Mouse (Mus musculus) cerebellum, adult 8-10 months (tissue): ENCODE measurements around the gene Rab6a.
"Not testable (repeated sequence)": the region's sequence is repeated elsewhere in the genome, so short reads cannot be mapped to it uniquely, and the experiment has no call there.

ENCODE experiments used
- DNase-seq: peaks from one replicate; pipeline ENCODE4 v3.0.0; 2022

The Rab6a gene

DNA sequence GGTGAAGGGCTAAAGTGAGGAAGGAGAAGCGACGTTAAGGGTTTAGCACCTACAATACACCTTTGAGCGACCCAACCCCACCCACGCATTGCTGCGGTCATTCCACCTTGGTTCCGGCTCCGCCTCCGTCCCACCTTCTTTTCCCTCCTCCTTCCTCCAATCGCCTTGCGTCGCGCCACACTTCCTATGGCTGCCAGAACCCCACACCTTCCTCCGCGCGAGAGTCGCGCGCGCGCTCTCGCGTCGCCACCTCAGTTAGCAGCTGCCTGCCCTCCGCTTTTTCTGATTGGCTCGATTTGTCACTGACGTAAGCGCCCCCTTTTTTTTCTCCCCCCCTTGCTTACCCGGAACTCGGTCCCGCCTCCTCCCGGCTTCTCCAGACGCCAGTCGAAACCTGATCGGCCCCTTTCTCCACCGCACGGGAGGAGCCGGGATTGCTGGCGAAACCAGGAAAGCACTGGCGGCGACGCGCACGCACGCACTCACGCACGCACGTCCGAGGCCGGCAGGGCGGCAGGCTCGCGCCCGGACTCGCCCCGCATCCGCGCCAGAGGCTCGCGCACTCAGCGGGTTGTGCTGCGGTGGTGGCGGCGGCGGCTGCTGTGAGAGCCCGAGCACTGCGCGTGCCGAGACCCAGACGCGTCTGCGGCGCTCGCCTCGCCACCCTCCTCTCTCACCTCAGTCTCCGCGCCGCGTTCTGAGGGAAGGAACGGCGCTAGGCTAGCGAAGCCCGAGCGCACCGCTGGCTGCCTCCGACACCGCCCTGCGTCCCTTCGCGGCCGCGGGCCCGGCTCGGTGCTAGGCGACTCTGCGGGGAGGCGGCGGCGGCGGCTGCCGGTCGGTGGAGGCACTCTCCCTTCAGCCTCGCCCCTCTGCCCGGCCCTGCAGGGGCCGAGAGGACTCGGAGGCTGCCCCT is at the start of gene Rab6a:
Rab6a (plus strand) TSS at position 197 of the 916 bp plus-strand sequence.
- DNase-seq, result peak; percentile 96

- DNase-seq, result no peak
Measured at GRCm38 (mm10) chr7:100559331-100559730, 47.9 kb upstream of the Rab6a start.

DNA sequence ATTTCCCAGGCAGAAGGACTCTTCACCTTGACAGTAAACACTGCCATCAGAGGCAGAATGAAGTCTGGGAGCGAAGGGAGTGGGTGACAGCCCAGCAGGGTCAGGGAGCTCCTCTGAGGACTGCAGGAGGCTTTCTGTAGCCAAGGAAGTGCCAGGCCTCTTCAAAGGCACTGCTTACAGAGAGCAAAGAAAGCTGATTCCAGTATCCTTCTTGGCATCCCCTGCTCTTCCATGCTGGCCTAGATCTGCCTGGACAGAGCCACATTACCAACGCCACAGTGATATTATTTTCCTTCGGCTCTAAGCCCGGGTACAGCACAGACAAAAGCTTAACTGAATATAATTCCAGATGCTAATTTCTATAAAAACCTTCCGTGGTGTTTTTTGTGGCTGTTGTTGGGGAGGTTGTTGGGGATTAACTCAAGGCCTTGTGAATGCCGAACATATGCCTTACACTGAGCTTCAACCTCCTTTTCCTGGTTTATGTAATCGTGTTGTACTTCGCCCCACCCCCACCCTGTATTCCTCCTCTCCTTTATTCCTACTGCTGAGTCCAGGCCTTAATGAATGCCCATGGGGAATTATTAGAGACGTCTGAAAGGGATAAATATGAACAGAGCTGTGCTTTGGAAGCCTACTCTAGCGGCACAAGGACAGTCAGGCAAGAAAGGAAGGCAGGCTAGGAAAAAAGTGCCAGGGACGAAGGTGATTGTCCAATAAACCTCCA is 45.2 kb upstream of the Rab6a start:
- DNase-seq, result no peak

DNA sequence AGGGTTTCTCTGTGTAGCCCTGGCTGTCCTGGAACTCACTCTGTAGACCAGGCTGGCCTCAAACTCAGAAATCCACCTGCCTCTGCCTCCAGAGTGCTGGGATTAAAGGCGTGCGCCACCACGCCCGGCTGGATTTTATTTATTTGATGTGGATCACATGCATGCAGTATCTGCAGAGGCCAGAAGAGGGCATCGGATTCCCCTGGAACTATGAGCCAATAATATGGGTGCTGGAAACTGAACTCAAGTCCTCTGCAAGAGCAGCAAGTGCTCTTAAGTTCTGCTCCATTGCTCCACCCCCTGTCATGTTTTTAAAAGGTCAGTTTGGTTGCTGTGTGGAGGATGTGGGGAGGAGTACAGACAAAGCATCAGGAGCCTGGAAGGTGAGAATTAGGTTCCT is 40.0 kb upstream of the Rab6a start:
- DNase-seq, result not testable (repeated sequence)

DNA sequence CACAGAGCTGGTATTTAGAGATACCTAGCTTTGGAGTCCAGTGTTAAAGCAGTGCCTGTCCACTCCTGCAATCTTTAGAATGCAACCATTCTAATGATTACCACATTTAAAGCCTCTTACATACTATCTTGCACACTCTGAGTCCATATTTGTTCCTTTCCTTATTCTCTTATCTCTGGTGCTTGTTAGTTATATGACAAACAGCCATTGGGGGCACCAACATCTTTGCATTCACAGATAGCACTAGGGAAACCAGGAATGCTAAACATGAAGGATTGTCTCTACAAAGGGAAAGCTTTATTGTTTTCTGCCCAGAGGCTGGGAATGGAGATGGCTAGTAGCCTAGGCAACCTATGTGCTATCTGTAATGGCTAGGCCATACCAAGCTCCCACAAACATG is 37.3 kb upstream of the Rab6a start:
- no peak for DNase-seq

GRCm38 (mm10) chr7:100570930-100571715 is 36.1 kb upstream of the Rab6a start:
- DNase-seq, result no peak

DNA sequence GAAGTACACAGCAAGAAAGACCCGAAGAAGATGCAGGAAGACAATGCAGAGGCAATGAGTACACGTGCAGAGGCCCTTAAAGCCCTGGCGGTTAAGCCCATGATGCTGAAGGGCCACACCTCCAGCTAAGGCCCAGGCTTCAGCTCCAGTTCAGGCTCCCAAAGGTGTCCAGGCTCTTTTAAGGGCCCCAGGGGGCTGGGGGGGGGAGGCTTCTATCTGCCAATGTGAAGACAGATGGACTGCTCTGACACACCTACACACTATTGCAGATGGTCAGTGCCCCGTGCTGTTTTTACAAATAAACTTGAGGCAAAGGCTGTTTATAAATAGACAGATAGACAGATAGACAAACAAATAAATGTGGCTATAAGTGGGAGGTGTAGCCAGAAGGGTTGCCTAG is 35.1 kb upstream of the Rab6a start:
- DNase-seq, result peak; percentile 56

DNA sequence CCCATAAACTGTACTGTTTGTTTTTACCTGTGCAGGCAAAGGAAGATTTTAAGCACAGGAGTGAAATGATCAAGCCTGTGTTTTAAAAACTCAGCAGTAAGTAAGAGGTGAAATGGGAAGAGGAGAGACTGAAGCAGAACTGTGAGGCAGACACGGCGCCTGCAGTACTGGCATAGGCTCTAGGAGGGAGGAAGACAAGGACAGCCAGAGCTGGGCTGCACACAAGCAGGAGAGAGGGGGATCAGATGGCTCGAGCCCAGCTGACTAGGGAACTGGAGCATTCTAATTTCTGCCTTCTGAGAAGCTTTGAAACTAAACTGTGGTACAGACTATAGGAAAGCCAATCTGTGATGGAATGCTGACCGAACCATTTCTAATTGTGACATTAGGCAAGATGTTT is 34.5 kb upstream of the Rab6a start:
- DNase-seq, result no peak

GRCm38 (mm10) chr7:100578794-100579193 is 28.4 kb upstream of the Rab6a start:
- no peak for DNase-seq

DNA sequence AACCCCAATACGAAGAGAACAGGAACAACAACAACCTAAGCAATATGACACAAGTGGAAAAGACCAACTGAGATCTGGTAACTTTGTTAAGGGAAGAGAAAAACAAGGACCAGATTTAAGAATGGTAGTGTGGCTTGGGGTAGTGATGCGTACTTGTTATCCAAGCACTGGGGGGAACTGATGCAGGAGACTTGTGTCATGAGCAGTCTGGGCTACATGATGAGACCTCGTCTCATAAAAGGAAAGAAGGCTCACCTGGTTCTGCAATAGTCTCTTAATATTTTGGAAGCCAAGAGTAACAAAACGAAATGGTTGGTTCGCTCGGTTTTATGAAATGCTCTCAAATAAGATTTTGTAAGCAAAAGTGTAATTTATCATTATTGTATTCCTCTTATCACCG is 25.0 kb upstream of the Rab6a start:
- no peak for DNase-seq

DNA sequence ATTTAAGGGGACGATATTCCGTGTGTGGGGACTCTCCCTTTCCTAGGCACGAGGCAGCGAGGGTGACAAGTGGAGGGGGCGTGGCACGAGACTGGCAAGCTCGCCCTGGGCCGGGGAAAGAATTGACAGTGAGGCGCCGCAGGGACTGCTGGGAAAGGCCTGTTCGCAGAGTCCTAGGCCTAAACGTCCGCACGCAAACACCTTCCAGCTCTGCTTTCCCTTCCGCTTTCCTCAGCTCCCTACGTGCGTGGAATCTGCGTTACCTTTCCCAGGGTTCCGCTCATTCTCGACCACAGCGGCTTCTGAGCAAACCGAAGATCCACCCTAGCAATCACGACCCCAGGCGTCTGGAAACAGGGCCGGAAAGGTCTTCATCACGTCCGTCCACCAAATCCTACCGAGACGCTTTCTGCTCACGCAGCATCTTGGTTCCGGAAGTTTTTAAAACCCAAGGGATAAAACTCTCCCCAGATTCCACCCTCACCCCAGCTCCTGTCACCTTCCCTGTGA is 24.4 kb upstream of the Rab6a start:
- peak; percentile 92 for DNase-seq

- no peak for DNase-seq
Measured at GRCm38 (mm10) chr7:100589816-100590215, 17.4 kb upstream of the Rab6a start.

DNA sequence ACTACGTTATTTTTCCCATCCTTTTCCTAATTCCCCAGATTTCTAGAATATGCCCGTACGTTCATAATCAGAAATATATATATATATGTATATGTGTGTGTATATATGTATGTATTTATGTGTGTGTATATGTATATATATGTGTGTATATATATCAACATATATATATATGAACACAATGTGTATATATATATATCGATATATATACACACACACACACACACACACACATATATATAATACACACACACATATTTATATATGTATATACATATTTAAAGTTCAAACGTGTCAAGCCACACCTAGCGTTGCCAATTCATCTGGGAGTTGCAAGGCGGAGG is 16.7 kb upstream of the Rab6a start:
- no peak for DNase-seq

DNA sequence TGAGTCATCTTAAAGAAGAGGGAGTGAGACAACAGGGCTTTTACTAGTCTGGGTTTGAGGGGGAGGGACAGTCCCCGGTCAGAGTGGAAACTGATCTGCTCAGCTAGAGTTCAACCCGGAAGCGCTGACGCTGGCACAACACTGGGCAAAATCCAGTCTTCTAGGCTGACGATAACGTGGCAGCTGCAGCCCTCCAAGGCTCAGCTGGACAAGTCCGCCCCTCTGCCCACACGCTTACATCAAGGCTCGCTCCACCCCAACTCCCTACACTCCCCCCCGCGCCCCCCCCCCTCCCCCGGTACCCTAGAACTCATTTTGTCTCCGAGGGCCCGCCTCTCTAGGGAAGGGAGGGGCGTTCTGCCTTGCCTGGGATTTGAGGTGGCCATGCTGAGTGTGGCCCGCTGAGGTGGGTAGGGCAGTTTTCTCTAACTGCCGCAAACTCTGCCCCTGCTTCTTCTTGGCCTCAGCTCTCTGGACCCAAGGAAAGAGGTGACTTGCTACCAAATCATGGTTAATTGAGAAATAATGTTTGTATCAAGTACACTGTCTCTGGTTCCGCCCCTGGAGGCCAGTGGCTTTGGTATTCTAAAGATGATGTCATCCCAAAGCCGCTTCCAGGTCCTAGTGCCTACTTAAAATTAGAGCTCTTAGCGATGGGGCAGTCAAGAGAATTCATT is 16.2 kb upstream of the Rab6a start:
- DNase-seq, result peak; percentile 76

GRCm38 (mm10) chr7:100591522-100591852 is 15.7 kb upstream of the Rab6a start:
- DNase-seq, result no peak

- no peak for DNase-seq
Measured at GRCm38 (mm10) chr7:100593349-100593748, 13.9 kb upstream of the Rab6a start.

DNA sequence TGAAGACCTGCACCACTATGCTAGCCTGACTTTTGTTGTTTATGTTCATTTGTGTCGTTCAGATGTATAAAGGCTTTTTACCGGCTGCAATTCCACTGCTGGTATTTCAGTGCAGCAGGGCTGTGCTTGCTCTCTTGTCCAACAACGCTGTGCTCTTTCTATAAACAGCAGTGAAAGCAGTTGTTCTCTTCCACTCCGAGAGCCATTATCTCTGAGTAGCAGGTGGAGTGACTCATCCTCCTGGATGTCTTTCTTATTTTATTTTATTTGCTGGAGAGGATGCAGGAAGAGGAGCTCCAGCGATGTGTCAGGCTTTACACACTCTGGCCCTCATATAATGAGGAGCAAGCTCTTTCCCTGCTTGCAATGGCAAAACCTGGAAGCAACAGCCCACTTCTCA is 7.0 kb upstream of the Rab6a start:
- DNase-seq, result no peak

GRCm38 (mm10) chr7:100608130-100608741 is 1.0 kb downstream of the Rab6a start, which contains the start of gene Mrpl48:
Gene Mrpl48, minus strand, starts transcription at chr7:100608301.
- peak; percentile 74 for DNase-seq

GRCm38 (mm10) chr7:100608910-100609309 is 1.7 kb downstream of the Rab6a start:
- DNase-seq, result no peak

DNA sequence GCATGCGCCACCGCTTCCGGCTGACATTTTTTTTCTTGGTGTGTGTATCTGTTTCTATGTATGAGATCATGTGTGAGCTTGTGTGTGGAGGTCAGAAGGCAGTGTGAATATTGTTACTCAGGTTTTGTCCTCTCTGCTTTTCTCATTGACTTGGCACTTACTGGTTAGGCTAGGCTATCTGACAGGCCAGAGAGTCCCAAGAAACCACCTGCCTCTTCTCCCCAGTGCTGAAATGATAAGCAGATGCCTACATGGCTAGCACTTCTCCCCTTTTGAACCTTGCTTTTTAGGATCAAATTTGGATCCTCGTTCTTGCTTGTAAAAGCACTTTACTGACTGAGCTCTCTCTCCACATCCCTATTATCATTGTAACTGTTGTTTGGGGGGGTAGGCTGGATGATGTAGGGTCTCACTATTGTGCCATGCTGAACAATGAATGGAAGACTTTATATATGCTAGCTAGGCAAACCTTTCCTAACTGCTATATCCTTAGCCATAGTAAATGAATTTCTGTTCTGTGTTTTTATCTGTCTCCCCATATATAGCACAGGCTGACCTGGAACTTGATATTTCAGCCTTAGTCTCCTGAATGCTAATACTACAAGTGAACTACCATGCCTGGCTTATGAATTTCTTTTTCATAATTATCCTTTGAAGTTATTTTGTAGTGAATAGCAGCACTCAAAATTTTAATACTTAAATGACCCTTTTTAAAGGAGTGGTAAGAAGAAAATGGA is 9.1 kb downstream of the Rab6a start:
- DNase-seq, result no peak

- DNase-seq, result no peak
Measured at GRCm38 (mm10) chr7:100622277-100622676, 15.1 kb downstream of the Rab6a start.
